Comparison of ENCODE assay signal across 8 mouse cellular contexts in the genomic region with DNA sequence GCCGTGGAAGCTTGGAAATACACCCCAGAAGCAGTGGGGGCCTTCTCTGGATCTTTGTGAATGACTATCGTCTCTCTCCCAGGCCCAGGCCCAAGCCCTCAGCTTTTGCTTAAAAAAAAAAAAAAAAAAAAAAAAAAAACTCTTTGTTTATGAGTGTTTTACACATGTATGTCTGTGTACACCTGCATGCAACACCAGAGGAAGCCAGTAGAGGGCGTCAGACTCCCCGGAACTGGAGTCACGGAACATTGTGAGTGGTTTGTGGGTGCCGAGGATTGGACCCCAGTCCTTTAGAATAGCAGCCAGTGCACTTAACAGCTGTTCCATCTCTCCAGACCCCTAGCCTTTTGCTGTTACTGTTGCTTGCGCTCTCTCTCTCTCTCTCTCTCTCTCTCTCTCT. TPM values are rescaled to one million over a fixed set of nuclear protein-coding genes. Genes with fewer than 3 reads are reported as not detected.
DNase-seq lines count a peak whose midpoint lies in the region; ATAC-seq and TF ChIP-seq lines count a peak whose summit lies in the region.

No protein-coding gene starts in this region.

- peaks cover 39% of the 10 kb centered on the region for H3K27me3 ChIP-seq in erythroblast, embryonic 14.5 days (ENCODE audit: control insufficient read depth)
- H3K27me3 ChIP-seq in CH12.LX (replicated peaks), result no peaks in the 10 kb centered on the region
- no peaks in the 10 kb centered on the region for H3K27me3 ChIP-seq in forebrain, embryonic 11.5 days (ENCODE audit: control insufficient read depth, insufficient read depth, low read length)
- H3K27me3 ChIP-seq in liver, embryonic 13.5 days, result 0 out of 2 replicates have a peak, but pooled peaks cover 17% of the 10 kb centered on the region

- TF ChIP-seq RAD21 in CH12.LX (IDR thresholded peaks at IDR 0.05; ENCODE audit: low read depth, low read length), result no peak; the same call in none of the 2 replicates

- peak overlapping the region; percentile 52 for H3K4me3 ChIP-seq in erythroblast, embryonic 14.5 days (replicated peaks)
- H3K4me3 ChIP-seq in CH12.LX (replicated peaks in 1 of 3; ENCODE audit: low read depth in 2 of 3, low read length in 2 of 3, poor library complexity in 1 of 3), result no peak overlapping the region
- H3K4me3 ChIP-seq in forebrain, embryonic 11.5 days (ENCODE audit: low read depth, low read length), result peak overlapping the region; percentile 19; the same call in 1 of the 2 replicates
- H3K4me3 ChIP-seq in liver, embryonic 13.5 days (replicated peaks), result peak overlapping the region; percentile 21; the same call in 1 of the 2 replicates

- H3K4me2 ChIP-seq in CH12.LX (ENCODE audit: insufficient read depth, low read depth, poor library complexity, severe bottlenecking), result no peak overlapping the region
- peak overlapping the region; percentile 27; the same call in 1 of the 2 replicates for H3K4me2 ChIP-seq in forebrain, embryonic 11.5 days (ENCODE audit: low read depth, low read length, severe bottlenecking)
- H3K4me2 ChIP-seq in liver, embryonic 13.5 days, result peak overlapping the region; percentile 65

- H3K9ac ChIP-seq in CH12.LX (ENCODE audit: insufficient read depth, low read depth), result no peak overlapping the region
- no peak overlapping the region for H3K9ac ChIP-seq in forebrain, embryonic 11.5 days (ENCODE audit: low read length)
- H3K9ac ChIP-seq in liver, embryonic 13.5 days, result peak overlapping the region; percentile 59; the same call in 1 of the 2 replicates

- dilution Hi-C loops in CH12.LX (cut with MboI; ENCODE audit: extremely low pct_ligation_motif_present, extremely low pct_unique_long_range_greater_than_20kb, low sequenced_read_pairs), result no loop called here

- H3K4me1 ChIP-seq in erythroblast, embryonic 14.5 days (ENCODE audit: control insufficient read depth), result peaks cover 87% of the 10 kb centered on the region
- H3K4me1 ChIP-seq in CH12.LX (ENCODE audit: control insufficient read depth in 1 of 2, insufficient read depth in 2 of 2), result peaks cover 3 to 23% of the 10 kb centered on the region in 2 experiments; a peak in 2 of 4 replicates
- no peaks in the 10 kb centered on the region for H3K4me1 ChIP-seq in forebrain, embryonic 11.5 days (replicated peaks; ENCODE audit: control insufficient read depth, insufficient read depth, low read length)
- H3K4me1 ChIP-seq in liver, embryonic 13.5 days (replicated peaks), result peaks cover 93% of the 10 kb centered on the region

- TF ChIP-seq CTCF in CH12.LX (conservative IDR thresholded peaks at IDR 0.05 in 1 of 2, IDR thresholded peaks at IDR 0.05 in 1 of 2; ENCODE audit: low read depth in 2 of 2, low read length in 2 of 2), result peak; percentile 27 to 44; a peak in 3 of 4 replicates

- TF ChIP-seq EP300 in CH12.LX (IDR thresholded peaks at IDR 0.05; ENCODE audit: low read length), result no peak

- DNase-seq in CH12.LX (ENCODE audit: extremely low read depth), result no peak
- peak; percentile 65 for DNase-seq in forebrain, embryonic 11.5 days (ENCODE audit: low spot score)
- peak; percentile 59 for DNase-seq in liver, embryonic 13.5 days
- DNase-seq in testis, postnatal 14 days (ENCODE audit: low spot score), result peak; percentile 80
- no peak for DNase-seq in adrenal gland, adult 18-20 months (ENCODE audit: low spot score in 2 of 2)
- no peak for DNase-seq in right cerebral cortex, postnatal 36 days (ENCODE audit: low spot score in 2 of 2)

- H3K36me3 ChIP-seq in erythroblast, embryonic 14.5 days (ENCODE audit: control insufficient read depth), result peaks cover 26% of the 10 kb centered on the region
- H3K36me3 ChIP-seq in CH12.LX (replicated peaks in 1 of 2; ENCODE audit: control insufficient read depth in 1 of 2, insufficient read depth in 1 of 2, low read length in 1 of 2), result no peaks in the 10 kb centered on the region
- no peaks in the 10 kb centered on the region for H3K36me3 ChIP-seq in forebrain, embryonic 11.5 days (ENCODE audit: control insufficient read depth, insufficient read depth, low read length)
- no peaks in the 10 kb centered on the region for H3K36me3 ChIP-seq in liver, embryonic 13.5 days

- TF ChIP-seq POLR2A in CH12.LX (IDR thresholded peaks at IDR 0.05; ENCODE audit: low read depth, low read length), result no peak

- H3K9me3 ChIP-seq in erythroblast, embryonic 14.5 days (ENCODE audit: control insufficient read depth, low read length), result no peaks in the 10 kb centered on the region
- no peaks in the 10 kb centered on the region for H3K9me3 ChIP-seq in CH12.LX (replicated peaks; ENCODE audit: low read length)
- no peaks in the 10 kb centered on the region for H3K9me3 ChIP-seq in forebrain, embryonic 11.5 days (ENCODE audit: control insufficient read depth, low read length)
- no peaks in the 10 kb centered on the region for H3K9me3 ChIP-seq in liver, embryonic 13.5 days (replicated peaks)

- no peak for ATAC-seq in erythroblast, adult 5-6 weeks (replicated peaks; ENCODE audit: low FRiP score, poor library complexity, severe bottlenecking)
- no peak for ATAC-seq in forebrain, embryonic 11.5 days (replicated peaks; ENCODE audit: low FRiP score)
- ATAC-seq in liver, embryonic 13.5 days (ENCODE audit: low read depth), result no peak

- no peaks in the 10 kb centered on the region for H3K79me2 ChIP-seq in CH12.LX (replicated peaks; ENCODE audit: control insufficient read depth, extremely low read depth, insufficient read depth, poor library complexity, severe bottlenecking)

- H3K27ac ChIP-seq in CH12.LX (ENCODE audit: insufficient read depth, low read depth), result no peak overlapping the region
- no peak overlapping the region for H3K27ac ChIP-seq in forebrain, embryonic 11.5 days (ENCODE audit: low read depth, low read length)
- H3K27ac ChIP-seq in liver, embryonic 13.5 days, result peak overlapping the region; percentile 100

- WGBS in forebrain, embryonic 11.5 days, result 57% methylated on average over 7 of the region's 7 CpGs
- 50% methylated on average over 7 of the region's 7 CpGs for WGBS in liver, embryonic 13.5 days (ENCODE audit: insufficient replicate concordance)

- in situ Hi-C loops in CH12.LX (cut with MboI; ENCODE audit: low pct_ligation_motif_present, low pct_unique_long_range_greater_than_20kb, low sequenced_read_pairs), result loop anchor here (10.0 kb wide), 1 partner anchor 139 kb away; no protein-coding TSS in a partner anchor

TF ChIP-seq in CH12.LX, 34 proteins besides CTCF, POLR2A, EP300 and RAD21:
- TF ChIP-seq MAZ (IDR thresholded peaks at IDR 0.05; ENCODE audit: low read depth, low read length) (no peak), ZNF384 (IDR thresholded peaks at IDR 0.05; ENCODE audit: low read depth, low read length) (peak; percentile 60)

RNA-seq across cellular contexts. Expression of gene Hipk2, which starts 49.8 kb away (rescaled TPM):
- polyA plus RNA-seq in erythroblast, embryonic 14.5 days (2012), result 16.6 and 18.6 TPM in 2 replicates
- 127 and 168 TPM in 2 replicates for total RNA-seq in erythroblast, adult 5-6 weeks (2015; ENCODE audit: low replicate concordance)
- 72.9 and 90.6 TPM in 2 replicates for total RNA-seq in erythroblast, adult 5-6 weeks (2017; ENCODE audit: low replicate concordance)
- total RNA-seq in CH12.LX (2012; rRNA removed) (1.8 and 2.6 TPM in 2 replicates), CH12.LX (2014; rRNA removed) (1.6 and 1.8 TPM in 2 replicates)
- polyA plus RNA-seq in CH12.LX (2012; ENCODE audit: insufficient read length, low read depth), result 4.2 and 5.3 TPM in 2 replicates
- polyA plus RNA-seq in forebrain, embryonic 11.5 days (2014; fragmentation: Nextera tagmentation; extraction: Ambion mirVana), result 31.0 and 33.5 TPM in 2 replicates
- 20.1 and 20.4 TPM in 2 replicates for polyA plus RNA-seq in liver, embryonic 13.5 days (2015; fragmentation: Nextera tagmentation; extraction: Ambion mirVana)
- 100 to 1,000 TPM; 102 to 135 TPM for total RNA-seq in adrenal gland, adult 18-20 months (2021)

RNA-seq across cellular contexts. Expression of gene Tbxas1, which starts 50.5 kb away (rescaled TPM):
- polyA plus RNA-seq in erythroblast, embryonic 14.5 days (2012), result 0.18 and 0.19 TPM in 2 replicates
- 55.9 and 63.7 TPM in 2 replicates for total RNA-seq in erythroblast, adult 5-6 weeks (2015; ENCODE audit: low replicate concordance)
- total RNA-seq in erythroblast, adult 5-6 weeks (2017; ENCODE audit: low replicate concordance), result 83.5 and 85.7 TPM in 2 replicates
- total RNA-seq in CH12.LX (2012; rRNA removed) (not detected in 2 replicates), CH12.LX (2014; rRNA removed) (not detected in 2 replicates)
- polyA plus RNA-seq in CH12.LX (2012; ENCODE audit: insufficient read length, low read depth), result not detected in 2 replicates
- polyA plus RNA-seq in forebrain, embryonic 11.5 days (2014; fragmentation: Nextera tagmentation; extraction: Ambion mirVana), result 1.4 and 1.5 TPM in 2 replicates
- 11.4 and 12.2 TPM in 2 replicates for polyA plus RNA-seq in liver, embryonic 13.5 days (2015; fragmentation: Nextera tagmentation; extraction: Ambion mirVana)
- total RNA-seq in adrenal gland, adult 18-20 months (2021), result 1 to 10 TPM; 6.4 to 6.6 TPM

Comparison
In these comparisons a context has a peak if more than half of its experiments do, and no peak if none do; other contexts are left out.
1. H3K4me3 ChIP-seq: peak in erythroblast, embryonic 14.5 days (single experiment), forebrain, embryonic 11.5 days (single experiment) and liver, embryonic 13.5 days (single experiment); none in CH12.LX (0 of 3).
2. DNase-seq: peak in forebrain, embryonic 11.5 days (single experiment), liver, embryonic 13.5 days (single experiment) and testis, postnatal 14 days (single experiment); none in CH12.LX (single experiment), adrenal gland, adult 18-20 months (0 of 2) and right cerebral cortex, postnatal 36 days (0 of 2).